Mouse (Mus musculus) kidney, adult 9 months (tissue): ENCODE results near the gene Rab7b.

Experiments used
- DNase-seq: peaks from one replicate; pipeline ENCODE4 v3.0.0; 2022

Gene Rab7b

GRCm38 (mm10) chr1:131696325-131696724, 7.8 kb downstream of the Rab7b start:
- no peak for DNase-seq

GRCm38 (mm10) chr1:131698770-131699169, 10.3 kb downstream of the Rab7b start:
- no peak for DNase-seq

- no peak for DNase-seq
Measured at GRCm38 (mm10) chr1:131699642-131700041, 11.1 kb downstream of the Rab7b start.

DNA sequence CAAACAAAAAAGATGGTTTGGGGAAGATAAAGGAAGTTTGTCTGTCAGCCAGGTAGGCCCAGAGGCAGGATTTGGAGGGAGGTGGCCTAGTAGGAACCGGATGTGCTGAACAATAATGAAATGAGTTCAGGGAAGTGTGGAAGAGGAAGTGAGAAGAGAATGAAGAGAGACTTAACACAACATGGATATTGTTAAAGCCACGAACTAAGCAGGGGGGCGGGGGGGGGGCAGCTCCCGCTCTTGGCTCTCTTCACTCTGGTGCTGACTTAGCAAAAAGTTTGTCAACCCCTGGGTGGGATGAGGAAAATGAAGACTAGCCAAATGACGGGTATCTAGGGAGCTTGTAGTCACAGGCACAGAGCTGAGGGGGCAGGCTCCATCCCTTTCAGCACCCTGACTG, 12.0 kb downstream of the Rab7b start:
- no peak for DNase-seq

- DNase-seq = no peak
Measured at GRCm38 (mm10) chr1:131701391-131701790, 12.9 kb downstream of the Rab7b start.

GRCm38 (mm10) chr1:131702094-131702766, 13.7 kb downstream of the Rab7b start:
- no peak for DNase-seq

GRCm38 (mm10) chr1:131703482-131703881, 15.0 kb downstream of the Rab7b start:
- no peak for DNase-seq

DNA sequence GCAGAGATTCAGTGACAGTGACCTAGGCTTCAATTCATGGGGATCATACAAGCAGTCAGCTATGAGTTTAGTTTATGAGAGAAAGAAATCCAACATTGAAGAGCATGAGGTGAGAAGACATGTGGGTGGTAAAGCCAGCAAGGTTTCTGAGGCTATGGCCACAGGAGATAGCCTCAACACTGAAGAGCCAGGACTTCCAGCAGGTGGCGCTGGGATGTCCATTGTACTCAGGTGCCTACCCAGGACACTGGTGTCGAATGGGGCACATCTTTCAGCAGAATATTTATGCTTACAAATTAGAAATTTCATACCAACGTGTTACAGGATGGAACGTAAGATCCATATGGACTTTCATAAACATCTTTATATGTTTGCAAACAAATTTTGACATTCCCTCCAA, 19.8 kb downstream of the Rab7b start:
- peak; percentile 76 for DNase-seq

DNA sequence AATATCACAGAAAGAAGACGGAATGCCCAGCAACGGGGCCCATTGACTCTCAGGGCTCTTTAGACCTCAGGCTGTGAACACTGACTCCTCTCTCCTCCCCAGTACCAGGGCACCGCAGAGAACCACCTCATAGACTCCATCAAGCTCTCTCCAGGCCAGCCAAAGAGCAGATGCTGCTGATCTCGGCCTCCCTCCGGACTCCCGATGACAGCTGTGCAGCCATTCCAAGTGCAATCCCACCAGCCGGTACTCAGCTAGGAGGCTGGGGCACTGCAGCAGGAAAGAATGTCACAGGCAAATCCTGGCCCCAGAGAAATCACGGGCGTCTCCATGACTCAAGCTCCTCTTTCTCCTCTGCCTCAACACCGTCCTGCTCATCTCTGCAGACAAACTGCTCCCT, 23.0 kb downstream of the Rab7b start:
- DNase-seq = no peak

GRCm38 (mm10) chr1:131712386-131712785, 23.9 kb downstream of the Rab7b start:
- peak; percentile 88 for DNase-seq

DNA sequence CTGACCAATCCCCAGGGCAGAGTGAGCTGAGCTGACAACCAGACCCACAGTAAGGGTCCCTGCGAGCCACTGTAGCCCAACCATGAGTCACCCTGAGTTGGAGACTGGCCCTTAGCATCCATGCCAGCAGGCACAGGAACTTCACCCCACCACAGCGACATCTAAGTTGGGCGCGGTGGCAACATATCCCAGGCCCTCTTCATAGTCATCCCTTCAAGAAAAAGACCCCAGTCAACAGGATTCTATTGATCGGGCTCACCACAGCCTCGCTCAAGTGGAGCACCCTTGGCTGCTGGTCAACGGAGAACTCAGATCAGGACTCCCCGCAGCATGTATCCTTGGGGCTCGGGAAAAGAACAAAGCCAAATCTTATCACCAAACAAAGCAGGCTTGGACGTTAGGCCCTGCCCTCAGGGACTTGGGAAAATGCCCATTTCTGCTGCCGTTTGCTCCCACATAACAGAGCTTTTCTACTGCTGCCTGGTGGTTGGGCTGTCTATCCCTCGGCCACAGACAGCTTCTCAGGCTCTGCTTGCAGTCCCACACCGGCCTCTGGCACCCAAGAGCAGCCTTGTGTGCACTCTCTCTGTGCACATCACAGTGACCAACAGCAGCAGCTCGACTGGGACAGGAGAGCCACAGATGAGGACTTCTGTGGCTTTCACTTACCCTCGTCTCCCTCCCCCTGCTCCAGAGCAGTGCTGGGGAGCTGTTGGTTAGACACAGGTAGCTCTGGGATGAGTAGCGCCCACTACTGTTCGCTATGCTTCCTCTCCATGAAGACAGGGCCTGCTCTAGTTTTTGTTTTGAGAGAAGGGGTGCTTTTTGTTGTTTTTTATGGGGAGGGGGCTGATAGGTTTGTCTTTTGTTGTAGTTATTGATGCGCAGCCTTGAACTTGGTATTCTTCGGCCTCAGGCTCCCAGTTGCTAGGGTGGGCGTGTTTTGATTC, 26.2 kb downstream of the Rab7b start:
- DNase-seq = no peak

DNA sequence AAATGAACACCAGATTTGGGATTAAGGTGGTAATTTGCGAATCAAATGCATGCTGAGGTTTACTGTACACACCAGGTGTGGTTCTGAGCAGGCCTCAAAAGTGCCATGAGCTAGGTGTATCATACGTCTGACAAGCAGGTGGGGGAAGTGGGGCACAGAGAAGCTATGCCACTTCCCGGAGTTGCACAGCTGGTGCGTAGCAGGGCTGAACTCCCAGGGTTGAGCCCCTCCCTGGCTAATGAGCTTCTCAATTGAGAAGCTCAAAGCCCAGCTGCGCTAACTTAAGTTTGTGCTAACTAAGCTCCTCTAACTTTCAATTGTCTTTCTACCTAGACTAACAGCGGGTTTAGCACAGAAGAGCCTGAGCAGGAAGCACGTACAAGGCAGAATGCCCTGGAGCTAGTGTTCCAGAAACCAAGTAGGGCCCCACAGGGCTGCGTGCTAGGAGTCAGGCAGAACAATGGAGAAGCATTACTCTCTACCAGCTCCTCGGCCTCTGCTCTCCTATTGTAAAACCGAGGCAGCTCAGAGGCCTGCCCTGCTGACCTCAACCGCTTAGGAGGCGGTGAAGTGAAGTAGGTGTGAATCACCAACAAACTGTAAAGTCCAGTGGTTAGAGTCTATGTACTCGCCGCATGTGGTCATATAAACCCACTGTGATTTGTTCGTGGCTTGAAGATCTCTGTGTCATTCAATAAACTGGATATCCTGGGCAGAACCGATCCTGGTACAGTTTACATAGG, 30.6 kb downstream of the Rab7b start:
- DNase-seq = no peak

DNA sequence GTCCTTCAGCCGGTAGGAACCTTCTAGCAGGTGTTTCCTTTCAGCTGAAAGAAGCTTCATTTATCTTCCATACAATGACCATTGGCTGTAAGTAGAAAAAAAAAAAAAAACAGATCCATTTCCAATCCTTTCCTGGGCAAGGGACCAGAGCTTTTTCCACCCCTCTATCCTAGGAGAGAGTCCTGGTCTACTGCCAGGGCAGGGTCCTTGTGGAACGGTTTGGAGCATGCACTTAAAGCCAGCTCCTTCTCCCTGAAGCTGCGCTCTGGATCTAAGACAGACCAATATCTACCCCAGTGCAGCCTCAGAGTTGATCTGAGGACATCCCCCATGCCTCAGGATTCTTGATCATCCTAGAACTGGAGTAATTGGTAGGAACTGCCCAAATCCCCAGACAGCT, 33.5 kb downstream of the Rab7b start:
- no peak for DNase-seq

GRCm38 (mm10) chr1:131723549-131723948, 35.1 kb downstream of the Rab7b start:
- no peak for DNase-seq

DNA sequence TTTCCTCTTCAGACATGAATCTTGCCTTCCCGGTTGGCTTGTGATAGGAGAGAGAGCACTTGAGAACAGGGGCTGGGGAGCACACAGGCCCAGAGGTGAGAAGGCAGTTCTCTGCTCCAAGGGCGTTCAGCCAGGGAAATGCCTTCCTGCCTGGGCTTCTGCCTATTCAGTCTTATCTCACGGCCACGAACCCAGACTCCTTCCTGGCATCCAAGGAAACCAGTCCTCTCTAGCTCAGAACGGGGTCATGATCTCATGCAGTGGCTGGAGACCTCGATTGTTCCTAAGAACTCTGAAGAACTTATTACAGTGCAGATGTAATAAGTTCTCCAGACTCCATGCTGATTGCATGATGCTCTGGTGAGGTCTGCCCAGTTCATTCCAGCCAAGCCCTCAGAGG, 38.1 kb downstream of the Rab7b start:
- DNase-seq = no peak

- DNase-seq = peak; percentile 69
Measured at GRCm38 (mm10) chr1:131730639-131731437, 42.3 kb downstream of the Rab7b start.

DNA sequence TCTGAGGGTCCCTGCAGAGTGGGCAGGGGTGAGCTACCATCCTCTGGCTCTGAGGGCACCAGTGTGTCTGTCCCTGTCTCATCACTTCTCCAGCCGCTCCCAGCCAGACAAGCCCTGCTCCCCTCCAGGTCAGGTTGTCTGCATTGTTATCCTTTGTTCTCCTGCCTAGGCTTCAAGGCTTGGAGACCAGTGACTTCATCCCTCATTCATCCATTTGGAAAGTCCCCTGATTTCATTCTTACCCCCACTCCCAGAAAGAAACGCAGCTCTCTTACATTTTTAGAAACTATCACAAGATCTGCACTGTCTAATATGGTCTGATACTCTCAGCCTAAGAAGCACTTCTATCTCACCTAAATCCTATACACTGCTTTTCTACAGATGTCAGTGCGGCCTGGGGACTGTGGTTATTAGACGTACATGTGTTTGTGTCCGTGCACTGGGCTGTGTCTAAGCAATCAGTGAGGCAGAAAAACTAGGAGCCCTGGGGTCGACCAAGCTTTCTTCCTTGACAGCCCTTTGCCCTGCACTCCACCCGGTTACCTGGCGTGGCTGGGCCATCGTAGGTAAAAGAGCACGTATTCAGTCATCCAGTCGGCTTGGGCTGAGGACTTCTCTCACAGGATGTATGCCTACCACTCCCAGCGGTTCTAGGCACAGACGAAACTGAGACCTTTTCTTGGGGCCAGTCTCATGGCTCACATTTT, 45.1 kb downstream of the Rab7b start:
- peak; percentile 81 for DNase-seq

- DNase-seq = no peak
Measured at GRCm38 (mm10) chr1:131734657-131735273, 46.3 kb downstream of the Rab7b start.

- no peak for DNase-seq
Measured at GRCm38 (mm10) chr1:131736494-131736893, 48.0 kb downstream of the Rab7b start.

- peak; percentile 93 for DNase-seq
Measured at GRCm38 (mm10) chr1:131737269-131737668, 48.8 kb downstream of the Rab7b start.

DNA sequence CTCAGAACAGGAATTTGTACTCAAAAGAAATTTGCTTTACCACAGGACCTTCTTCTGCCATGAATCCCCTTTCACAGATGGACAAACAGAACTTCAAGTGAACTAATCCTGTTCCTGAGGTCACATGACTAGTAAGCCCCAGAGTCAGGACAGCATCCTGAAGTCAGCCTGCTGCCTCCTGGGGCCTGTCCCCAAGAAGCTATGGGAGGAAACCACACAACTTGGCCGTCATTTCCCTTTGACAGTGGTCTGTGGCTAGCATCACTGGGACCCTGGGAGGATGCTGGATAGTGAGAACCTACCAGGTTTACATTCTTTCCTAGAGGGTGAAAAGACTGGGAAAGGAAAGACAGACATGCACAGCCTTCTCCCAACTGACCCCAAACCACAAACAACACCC, 50.3 kb downstream of the Rab7b start:
- no peak for DNase-seq
